Mouse (Mus musculus) megakaryocyte, adult 5-6 weeks (primary cell): ENCODE results near the gene Zfp687. TPM values are rescaled to one million over a fixed set of nuclear protein-coding genes. Genes with fewer than 3 reads are reported as not detected.
"Not testable (repeated sequence)": the region's sequence is repeated elsewhere in the genome, so short reads cannot be mapped to it uniquely, and the experiment has no call there.

Experiments
- ATAC-seq: 2 replicates; pipeline ENCODE4 v1.8.0; 2016; ENCODE audit warnings: mild to moderate bottlenecking, inconsistent platforms; ENCODE audit not compliant: poor library complexity, severe bottlenecking
- total RNA-seq, 2 experiments: library from RNA; stranded (forward) in 1 of 2; stranded (reverse) in 1 of 2; fragments of 153-499, 151-499 nt in 1 of 2; fragments of 221-1000, 200-1000 nt in 1 of 2; gene quantifications; 2 replicates each; pipeline versions ENCODE4 v1.2.3 to v1.2.4; 2015 to 2017

The Zfp687 gene
- total RNA-seq (2015) (10.0 and 15.7 TPM in 2 replicates), total RNA-seq (2017) (11.7 and 39.5 TPM in 2 replicates)

DNA sequence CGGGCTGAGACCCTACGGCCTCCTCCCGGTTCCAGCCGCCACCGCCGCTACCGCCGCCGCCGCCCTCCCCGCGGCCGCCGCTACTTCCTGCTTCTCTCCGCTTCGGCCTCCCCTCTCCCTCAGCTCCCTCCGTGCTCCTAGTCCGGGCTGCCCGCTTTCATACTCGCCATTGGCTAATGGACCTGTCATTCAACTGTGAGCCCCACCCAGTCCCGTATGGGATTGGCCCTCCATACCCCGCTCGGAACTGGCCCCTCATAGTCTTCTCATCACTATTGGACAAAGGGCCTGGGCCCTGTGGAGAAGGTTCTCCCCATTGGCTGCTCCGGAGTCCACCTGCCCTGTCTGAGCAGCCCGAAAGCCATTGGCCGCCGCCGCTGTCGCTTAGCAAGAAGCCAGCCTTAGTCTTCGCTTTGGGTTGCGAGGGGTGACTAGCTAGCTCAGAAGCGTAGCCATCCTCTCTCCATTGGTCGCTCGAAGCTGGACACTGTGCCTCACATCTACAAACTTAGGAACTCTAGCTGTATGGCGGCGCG, at the start of gene Zfp687:
TSS of gene Zfp687 (minus strand) at position 112 of the 536 bp plus-strand sequence.
- ATAC-seq: peak; percentile 80

DNA sequence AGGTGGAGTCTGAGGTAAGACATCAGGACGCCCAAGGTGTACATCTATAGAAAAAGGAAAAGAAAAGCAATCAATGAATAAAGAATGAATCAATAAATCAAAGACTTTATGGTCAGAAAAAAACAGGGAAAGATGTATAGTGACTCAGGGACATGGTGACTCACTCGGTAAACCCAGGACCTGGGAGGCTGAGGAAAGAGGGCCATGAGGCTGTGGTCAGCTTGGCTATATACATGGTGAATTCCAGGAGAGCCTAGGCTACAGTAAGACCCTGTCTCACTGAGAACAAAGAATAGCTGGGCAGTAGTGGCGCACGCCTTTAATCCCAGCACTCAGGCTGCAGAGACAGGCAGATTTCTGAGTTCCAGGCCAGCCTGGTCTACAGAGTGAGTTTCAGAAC, 48.5 kb upstream of the Zfp687 start:
- ATAC-seq: no peak

DNA sequence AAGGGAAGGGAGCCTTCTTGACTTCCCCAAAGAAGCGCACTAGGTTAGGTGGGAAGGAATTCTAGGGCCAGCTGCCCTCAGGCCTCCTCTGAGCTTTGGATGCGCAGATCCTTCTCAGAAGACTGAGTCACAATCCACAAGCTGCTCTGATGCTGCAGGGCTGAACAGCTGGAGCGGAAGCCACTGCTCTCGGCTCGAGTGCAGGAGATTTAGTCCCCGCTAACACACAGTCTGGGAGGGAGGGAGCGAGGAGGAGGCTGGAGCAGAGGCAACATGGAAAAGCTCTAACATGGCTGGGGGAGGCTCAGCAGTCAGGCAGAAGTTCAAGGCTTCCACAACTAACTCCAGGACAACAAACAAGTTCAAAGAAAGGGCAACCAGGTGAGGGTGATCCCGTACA, 42.8 kb upstream of the Zfp687 start:
- no peak for ATAC-seq

DNA sequence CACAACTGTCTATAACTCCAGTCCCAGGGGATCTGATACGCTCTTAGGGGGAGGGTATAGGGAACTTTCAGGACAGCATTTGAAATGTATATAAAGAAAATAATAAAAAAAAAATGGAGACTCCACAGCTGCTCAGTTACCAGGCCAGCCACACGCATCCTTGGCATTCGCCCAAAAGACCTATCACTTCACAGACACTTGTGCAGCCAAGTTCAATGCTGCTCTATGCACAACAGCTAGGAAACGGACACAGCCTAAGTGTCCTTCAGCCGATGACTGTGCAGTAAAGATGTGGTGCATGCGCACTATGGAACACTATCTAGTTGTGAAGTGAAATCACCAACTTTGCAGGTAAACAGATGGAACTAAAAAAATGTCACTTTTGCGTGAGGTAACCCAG, 41.0 kb upstream of the Zfp687 start:
- no peak for ATAC-seq

DNA sequence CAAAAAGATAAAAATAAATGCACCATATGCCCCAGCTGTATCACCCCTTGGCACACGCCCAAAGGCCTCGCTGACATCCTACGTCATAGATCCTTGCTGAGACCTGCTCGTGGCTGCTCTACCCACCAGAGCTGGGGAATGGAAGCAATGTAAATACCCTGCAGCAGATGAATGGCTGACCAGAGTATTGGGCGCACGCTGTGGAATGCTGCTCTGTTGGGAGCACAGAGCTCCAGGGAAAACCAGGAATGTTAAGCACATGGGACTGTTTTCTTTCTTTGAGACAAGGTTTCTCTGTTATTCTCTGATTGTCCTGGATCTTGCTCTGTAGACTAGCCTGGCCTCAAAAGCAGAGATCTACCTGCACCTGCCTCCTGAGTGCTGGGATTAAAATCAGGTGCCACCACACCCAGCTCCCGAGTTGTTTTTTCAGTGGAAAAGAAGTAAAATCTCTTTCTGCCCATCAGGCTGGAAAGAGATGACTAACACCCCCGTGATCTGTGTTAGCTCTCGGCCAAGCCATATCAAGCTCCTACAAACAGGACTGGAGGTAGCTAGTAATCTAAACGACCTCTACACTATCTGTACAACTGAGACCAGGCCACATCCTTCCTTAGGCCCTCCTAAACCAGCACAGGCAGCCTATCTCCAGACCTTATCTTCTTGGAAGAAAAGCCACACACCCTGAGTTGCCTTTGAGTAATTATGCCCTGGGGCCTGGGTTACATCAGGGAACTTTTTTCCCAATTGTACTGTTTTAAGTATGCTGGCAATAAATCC, 39.4 kb upstream of the Zfp687 start:
- peak; percentile 26; the same call in 1 of the 2 replicates for ATAC-seq

DNA sequence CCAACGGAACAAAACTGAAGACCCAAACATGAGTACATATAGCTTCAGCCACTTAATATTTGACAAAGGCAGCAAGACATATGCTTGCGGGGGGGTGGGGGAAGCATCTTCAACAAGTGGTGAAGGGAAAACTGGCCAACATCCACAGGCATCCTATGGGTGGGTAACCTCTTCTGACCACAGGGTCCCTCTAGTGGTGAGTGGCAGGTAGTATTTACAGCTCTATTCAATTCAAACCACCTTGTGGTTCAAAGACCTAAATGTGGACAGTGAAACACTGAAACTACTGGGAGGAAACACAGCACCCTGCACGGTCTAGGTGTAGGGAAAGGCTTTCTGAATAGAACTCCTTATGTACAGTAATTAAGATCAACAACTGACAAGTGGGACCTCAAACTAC, 38.5 kb upstream of the Zfp687 start:
- peak; percentile 85 for ATAC-seq

DNA sequence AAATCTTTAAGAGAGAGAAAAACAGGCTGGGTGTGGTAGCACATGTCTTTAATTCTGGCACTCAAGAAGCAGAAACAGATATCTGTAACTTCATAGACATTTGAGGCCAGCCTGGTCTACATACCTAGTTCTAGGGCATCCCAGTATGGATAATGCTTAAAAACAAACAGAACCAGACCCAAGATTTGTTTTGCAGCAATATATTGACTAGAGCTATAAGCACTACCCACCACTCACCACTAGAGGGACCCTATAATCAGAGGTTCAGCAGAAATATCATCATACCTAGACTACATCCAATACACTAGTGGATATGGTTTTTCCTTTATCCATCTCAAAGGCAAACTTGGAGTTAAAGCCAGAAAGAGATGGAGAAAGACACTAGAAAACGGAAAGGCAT, 37.7 kb upstream of the Zfp687 start:
- peak; percentile 80 for ATAC-seq

DNA sequence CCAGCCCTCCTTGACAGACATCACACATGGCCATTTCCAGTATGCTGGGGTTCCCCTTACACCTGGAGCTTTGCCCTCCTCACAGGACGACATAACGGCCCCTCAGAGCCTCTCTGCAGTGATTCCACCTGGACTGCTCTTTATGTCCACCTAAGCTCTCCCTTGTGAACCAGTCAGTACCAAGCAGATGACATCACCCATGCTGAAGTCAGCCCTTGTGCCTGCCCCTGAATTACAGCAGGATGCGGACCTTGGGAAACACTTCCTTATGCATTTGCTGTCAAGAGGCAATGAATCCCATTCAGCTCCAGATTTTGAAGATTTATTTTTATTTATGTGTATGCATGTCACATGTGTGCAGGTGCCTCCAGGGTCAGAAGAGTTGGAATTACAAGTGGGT, 32.7 kb upstream of the Zfp687 start:
- no peak for ATAC-seq

DNA sequence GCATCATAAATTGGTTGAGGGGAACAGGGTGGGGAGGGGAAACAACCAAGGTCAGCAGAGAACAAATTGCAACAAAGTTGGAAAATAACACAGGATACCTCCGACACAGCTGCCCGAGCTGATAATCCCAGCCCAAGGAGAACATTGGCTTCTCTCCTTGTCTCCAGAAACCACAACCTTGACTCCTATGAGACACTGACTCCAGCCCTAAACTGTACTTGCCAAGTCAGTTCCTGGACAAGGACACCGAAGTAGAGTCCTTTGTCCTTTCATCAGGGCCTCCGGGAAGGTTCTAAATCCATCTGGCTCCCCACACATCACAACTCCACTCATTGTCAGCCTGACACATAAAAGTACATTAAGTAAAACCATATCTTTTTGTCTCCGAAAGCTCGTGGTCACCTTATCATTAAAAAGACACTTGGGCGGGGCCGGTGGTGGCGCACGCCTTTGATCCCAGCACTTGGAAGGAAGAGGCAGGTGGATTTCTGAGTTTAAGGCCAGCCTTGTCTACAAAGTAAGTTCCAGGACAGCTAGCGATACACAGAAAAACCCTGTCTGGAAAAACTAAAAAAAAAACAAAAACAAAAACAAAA, 31.3 kb upstream of the Zfp687 start:
- ATAC-seq: no peak

DNA sequence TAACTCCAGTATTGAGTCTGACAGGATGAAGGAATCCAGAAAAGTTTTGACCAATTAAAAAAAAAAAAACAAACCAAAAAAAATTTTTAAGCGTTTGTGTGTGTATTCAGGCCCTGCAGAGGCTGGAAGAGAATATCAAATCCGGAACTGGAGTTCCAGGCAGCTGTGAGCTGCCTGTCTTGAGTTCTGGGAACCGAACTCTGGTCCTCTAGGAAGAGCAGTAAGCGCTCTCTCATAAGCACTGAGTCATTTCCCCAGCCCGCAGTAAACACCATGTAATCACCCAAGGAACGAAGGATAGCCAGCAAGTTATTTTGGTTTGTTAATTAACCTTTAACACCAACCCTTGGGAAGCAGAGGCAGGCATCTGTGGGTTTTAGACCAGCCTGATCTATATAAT, 28.0 kb upstream of the Zfp687 start:
- ATAC-seq: no peak

DNA sequence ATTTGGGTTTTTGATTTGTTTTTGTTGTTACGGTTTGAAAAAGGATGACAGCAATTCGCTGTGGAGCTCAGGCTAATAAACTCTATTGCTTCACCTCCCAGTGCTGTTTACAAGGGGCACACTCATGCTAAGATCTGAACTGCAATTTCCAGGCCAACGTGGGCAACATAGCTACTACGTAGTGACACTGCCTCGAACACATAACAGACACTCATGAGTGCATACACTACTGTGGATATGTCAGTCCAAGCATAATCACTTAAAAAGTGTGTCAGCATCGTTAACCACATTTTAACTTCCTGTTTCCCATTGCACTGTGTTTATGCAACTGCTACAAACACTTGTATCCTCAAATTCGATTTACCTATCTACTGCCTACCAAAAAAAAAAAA, 27.6 kb upstream of the Zfp687 start:
- ATAC-seq: peak; percentile 82

DNA sequence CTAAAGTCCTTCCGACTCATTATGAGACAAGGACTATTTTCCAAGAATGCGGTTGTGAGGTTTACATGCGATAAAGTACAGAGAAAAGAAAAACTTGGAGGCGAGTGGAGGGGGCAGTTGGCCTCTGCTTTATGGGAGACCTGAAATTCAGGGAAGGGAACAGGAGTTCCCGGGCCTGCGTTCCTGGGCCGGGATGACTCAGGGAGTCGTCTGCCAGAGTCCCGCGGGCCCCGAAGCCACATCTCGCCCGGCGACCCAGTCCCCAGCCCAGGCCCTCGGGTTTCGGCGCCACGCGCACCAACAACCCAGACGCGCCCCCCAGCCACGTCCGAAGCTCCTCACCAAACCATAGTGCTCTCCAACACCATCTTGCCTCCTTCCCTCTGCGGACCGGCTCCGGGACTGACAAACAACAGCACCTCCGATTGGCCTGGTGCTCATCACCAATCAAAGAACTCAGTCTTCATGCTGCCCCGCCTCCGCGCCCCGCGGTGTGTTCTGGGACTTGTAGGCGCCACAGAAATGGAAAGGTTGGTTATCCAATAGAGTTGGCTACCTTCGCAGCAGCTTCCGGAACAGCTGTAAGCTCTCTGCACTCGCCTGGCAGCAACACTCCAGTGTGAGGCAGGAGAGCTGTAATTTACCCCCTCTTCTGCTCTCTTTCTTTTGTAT, 27.1 kb upstream of the Zfp687 start, which contains the start of gene Psmd4:
TSS of gene Psmd4 (minus strand) at position 449 of the 672 bp plus-strand sequence.
- peak; percentile 98 for ATAC-seq

DNA sequence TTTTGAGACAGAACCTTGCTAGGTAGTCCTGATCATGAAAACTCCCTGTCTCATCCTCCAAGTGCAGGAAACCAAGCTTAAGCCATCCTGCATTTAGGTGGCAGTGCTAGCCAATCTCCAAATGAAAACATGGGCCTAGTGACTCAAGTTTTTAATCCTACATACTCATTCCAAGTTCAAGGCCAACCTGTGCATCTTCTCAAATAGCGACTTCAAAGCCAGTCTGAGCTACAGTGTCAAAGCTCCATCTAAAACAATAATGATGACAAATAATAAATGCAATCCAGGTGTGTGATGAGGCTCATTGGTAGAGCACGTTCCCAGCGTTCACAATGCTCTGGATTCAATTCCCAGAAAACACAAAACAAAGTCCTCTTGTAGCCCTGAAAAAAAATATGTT, 26.4 kb upstream of the Zfp687 start:
- no peak for ATAC-seq

DNA sequence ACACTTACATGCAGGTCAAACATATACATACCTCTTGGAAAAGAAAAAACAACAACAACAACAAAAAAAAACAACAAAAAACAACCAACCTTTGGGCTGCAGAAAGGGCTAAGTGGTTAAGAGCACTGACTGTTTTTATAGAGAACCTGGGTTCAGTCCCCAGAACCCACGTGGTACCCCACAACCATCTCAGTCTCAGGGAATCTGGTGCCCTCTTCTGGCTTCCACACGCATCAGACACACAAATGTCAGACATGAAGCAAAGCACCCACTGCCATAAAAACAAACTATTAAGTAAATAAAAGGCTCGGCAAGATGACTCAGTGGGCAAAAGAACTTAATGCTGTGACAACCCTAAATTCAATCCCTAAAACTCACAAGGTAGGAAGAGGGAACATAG, 14.7 kb upstream of the Zfp687 start:
- ATAC-seq: no peak

DNA sequence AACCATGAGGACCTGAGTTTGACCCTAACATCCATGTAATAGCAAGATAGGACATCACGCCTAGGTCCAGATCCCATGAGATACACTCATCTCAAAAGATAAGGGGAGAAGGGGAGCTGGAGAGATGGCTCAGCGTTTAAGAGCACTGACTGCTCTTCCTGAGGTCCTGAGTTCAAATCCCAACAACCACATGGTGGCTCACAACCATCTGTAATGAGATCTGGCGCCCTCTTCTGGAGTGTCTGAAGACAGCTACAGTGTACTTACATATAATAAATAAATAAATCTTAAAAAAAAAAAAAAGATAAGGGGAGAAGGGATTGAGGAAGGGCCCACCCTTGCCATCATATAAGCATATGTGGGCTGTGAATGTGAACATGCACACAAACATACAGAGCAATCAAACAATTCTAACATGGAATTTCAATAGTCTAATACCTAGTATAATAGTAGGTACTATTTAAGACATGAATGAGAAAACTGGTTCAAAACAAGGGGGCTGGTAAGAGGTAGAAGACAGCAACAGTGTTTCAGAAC, 14.1 kb upstream of the Zfp687 start:
- not testable (repeated sequence) for ATAC-seq

DNA sequence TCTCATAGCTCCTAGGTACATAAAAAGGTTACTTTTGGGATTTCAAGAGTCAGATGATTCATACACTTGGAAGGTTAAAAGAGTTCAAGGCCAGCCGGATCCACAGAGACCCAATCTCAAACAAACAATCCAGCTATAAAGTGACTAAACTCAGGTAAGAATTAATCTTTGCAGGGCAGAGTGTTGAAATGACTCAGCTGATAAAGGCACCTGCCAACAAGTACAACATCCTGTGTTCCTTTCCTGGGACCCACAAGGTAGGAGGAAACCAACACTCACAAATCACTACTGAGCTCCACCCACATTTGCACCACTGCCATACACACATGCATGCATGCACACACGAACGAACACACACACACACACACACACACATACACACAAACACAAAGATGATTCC, 13.4 kb upstream of the Zfp687 start:
- ATAC-seq: no peak

DNA sequence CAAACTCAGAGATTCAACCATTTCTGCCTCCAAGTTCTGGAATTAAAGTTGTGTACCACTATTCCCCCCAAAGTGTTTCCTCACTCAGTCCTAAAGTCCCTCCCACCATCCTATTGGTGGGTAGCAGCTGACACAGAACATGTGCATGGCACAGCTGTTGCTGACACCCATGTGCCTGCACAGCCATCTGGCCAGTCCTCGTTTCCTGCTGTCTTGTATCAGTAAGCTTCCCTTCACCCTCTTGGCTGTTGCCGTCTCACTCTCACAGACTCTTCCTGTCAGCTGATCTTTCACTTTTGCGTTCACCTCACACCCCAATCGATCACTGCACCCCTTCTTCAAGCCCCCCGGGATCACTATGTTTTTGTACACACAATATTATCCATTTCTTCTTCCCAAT, 12.5 kb upstream of the Zfp687 start:
- ATAC-seq: no peak

DNA sequence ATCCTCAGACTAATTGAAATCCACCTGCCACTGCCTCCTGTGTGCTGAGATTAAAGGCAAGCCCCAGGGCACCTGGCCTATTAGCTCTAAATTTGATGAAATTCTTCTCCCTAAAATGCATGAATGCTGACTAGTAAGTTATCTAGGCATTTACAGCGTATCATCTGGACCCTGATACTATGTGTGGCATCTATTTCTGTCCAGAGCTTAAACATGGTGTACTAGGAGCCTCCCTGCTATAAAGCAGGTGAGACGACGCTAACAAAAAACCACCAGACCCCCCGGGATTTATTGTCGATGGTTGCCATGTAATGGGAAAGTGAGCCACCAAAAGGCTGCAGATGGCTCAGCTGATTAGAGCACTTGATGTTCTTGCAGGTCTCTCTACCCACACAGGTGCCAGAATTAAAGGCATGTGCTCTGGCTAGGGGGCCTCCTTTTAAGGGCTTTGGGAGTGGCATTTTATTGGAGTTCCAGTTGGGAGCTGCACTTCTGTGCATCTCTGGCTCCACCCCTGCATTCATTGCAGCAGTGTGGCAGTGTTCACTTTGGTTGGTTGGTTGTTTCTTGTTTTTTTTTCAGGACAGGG, 11.9 kb upstream of the Zfp687 start:
- ATAC-seq: no peak

DNA sequence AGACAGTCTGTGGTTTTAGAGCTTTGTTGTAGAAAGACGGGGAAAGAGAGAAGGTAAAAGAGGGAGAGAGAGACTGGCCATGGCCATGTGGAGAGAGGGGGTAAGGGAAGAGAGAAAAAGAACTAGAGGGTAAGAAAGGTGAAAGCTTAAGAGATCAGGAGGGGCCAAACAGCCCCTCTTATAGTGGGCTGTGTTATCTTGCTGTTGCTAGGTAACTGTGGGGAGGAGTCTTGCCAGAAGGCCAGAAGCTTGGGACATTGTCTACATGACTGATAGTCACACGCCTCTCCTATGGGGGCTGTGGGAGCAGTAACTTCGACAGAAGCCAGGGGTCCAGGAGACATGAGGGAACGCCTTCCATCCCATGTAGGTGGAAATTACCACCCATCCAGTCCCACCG, 10.0 kb upstream of the Zfp687 start:
- ATAC-seq: no peak

DNA sequence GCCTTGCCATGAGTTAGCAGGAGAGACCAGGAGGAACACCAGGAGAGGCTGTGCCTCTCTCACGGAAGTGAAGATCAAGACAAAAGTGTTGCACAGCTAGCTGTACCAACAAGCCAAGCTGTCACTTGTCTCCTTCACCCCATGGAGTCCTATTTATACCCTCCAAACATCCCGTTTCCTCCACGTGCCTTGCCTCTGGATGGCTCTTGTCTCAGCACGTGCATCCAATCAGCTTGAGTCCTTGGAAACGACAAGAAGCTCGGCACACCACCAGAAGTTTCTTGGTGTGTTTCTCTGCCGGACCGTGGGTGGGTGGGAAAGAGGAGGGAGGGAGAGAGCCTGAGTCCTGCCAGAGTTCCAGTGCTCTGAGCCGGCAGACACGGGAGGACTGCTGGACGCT, 9.3 kb upstream of the Zfp687 start:
- ATAC-seq: no peak

DNA sequence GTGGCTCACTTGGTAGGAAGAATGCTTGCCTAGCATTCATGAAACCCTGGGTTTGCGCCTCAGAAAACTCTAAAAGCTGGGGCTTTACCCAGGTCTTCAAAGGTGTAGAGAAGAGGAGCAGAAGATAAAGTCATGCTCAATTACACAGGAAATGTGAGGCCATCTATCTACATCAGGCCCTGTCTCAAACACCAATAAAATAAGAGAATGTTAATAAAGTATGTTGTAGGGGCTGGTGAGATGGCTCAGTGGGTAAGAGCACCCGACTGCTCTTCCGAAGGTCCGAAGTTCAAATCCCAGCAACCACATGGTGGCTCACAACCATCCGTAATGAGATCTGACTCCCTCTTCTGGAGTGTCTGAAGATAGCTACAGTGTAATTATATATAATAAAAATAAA, 5.7 kb upstream of the Zfp687 start:
- ATAC-seq: not testable (repeated sequence)
